Mouse (Mus musculus): Measurements from ENCODE around the gene Pkdrej. TPM values are rescaled to one million over a fixed set of nuclear protein-coding genes. Genes with fewer than 3 reads are reported as not detected.
A peak's percentile ranks its signal among the peaks of the same experiment; 100 is the strongest.

Gene Pkdrej
- polyA plus RNA-seq, 1 experiment from 2014 or later, result 0.21 TPM

GRCm38 (mm10) chr15:85808434-85808833, 13.1 kb downstream of the Pkdrej start:
- Histone ChIP-seq H3K36me3 (no peaks in the 10 kb centered on the region), H3K4me3 (replicated peaks) (no peak overlapping the region), H3K9me3 (no peaks in the 10 kb centered on the region), H3K9ac (no peak overlapping the region), H3K27me3 (replicated peaks) (no peaks in the 10 kb centered on the region), H3K27ac (no peak overlapping the region), H3K4me1 (peaks cover 9% of the 10 kb centered on the region), H3K4me2 (no peak overlapping the region)
- WGBS, result 65% methylated on average over 8 of the region's 8 CpGs
- no peak for ATAC-seq (ENCODE audit: insufficient read depth, low FRiP score, low read depth)

GRCm38 (mm10) chr15:85808031-85808430, 13.5 kb downstream of the Pkdrej start:
- Histone ChIP-seq H3K4me3 (replicated peaks) (no peak overlapping the region), H3K4me2 (no peak overlapping the region), H3K27ac (no peak overlapping the region), H3K9me3 (no peaks in the 10 kb centered on the region), H3K4me1 (peaks cover 9% of the 10 kb centered on the region), H3K9ac (no peak overlapping the region), H3K27me3 (replicated peaks) (no peaks in the 10 kb centered on the region), H3K36me3 (no peaks in the 10 kb centered on the region)
- 79% methylated on average over 6 of the region's 6 CpGs for WGBS
- no peak for ATAC-seq (ENCODE audit: insufficient read depth, low FRiP score, low read depth)

GRCm38 (mm10) chr15:85807404-85807803, 14.1 kb downstream of the Pkdrej start:
- Histone ChIP-seq H3K4me3 (replicated peaks) (no peak overlapping the region), H3K9me3 (no peaks in the 10 kb centered on the region), H3K9ac (no peak overlapping the region), H3K27me3 (replicated peaks) (no peaks in the 10 kb centered on the region), H3K36me3 (no peaks in the 10 kb centered on the region), H3K27ac (no peak overlapping the region), H3K4me1 (peaks cover 9% of the 10 kb centered on the region), H3K4me2 (no peak overlapping the region)
- ATAC-seq (ENCODE audit: insufficient read depth, low FRiP score, low read depth), result no peak
- WGBS, result 82% methylated on average over 4 of the region's 4 CpGs

GRCm38 (mm10) chr15:85806886-85807285, 14.6 kb downstream of the Pkdrej start:
- H3K9me3 ChIP-seq, result no peaks in the 10 kb centered on the region
- no peak for ATAC-seq (ENCODE audit: insufficient read depth, low FRiP score, low read depth)
- H3K27me3 ChIP-seq (replicated peaks), result no peaks in the 10 kb centered on the region
- no peak overlapping the region for H3K9ac ChIP-seq
- H3K4me1 ChIP-seq, result peaks cover 6% of the 10 kb centered on the region; the same call in 1 of the 2 replicates
- H3K4me2 ChIP-seq, result no peak overlapping the region
- H3K4me3 ChIP-seq (replicated peaks), result no peak overlapping the region
- H3K27ac ChIP-seq, result no peak overlapping the region
- no peaks in the 10 kb centered on the region for H3K36me3 ChIP-seq
- WGBS, result 71% methylated on average over 4 of the region's 4 CpGs

- Histone ChIP-seq H3K4me1 (no peaks in the 10 kb centered on the region), H3K9me3 (no peaks in the 10 kb centered on the region), H3K4me3 (replicated peaks) (no peak overlapping the region), H3K9ac (no peak overlapping the region), H3K27me3 (replicated peaks) (no peaks in the 10 kb centered on the region), H3K36me3 (no peaks in the 10 kb centered on the region), H3K27ac (no peak overlapping the region), H3K4me2 (no peak overlapping the region)
- 87% methylated on average over 2 of the region's 2 CpGs for WGBS
- no peak for ATAC-seq (ENCODE audit: insufficient read depth, low FRiP score, low read depth)
These were observed 18.6 kb downstream of the Pkdrej start for GRCm38 (mm10) chr15:85802931-85803330.

- no peak overlapping the region for H3K4me3 ChIP-seq (replicated peaks)
- H3K27me3 ChIP-seq (replicated peaks), result no peaks in the 10 kb centered on the region
- no peaks in the 10 kb centered on the region for H3K36me3 ChIP-seq
- H3K4me1 ChIP-seq, result no peaks in the 10 kb centered on the region
- H3K27ac ChIP-seq, result no peak overlapping the region
- no peak for ATAC-seq (ENCODE audit: insufficient read depth, low FRiP score, low read depth)
- no peaks in the 10 kb centered on the region for H3K9me3 ChIP-seq
- WGBS, result 91% methylated on average over 8 of the region's 8 CpGs
- H3K4me2 ChIP-seq, result no peak overlapping the region
- no peak overlapping the region for H3K9ac ChIP-seq
These were observed 22.9 kb downstream of the Pkdrej start for GRCm38 (mm10) chr15:85798676-85799075.

- 82% methylated on average over 6 of the region's 6 CpGs for WGBS
- Histone ChIP-seq H3K27me3 (replicated peaks) (no peaks in the 10 kb centered on the region), H3K36me3 (no peaks in the 10 kb centered on the region), H3K4me2 (no peak overlapping the region), H3K27ac (no peak overlapping the region), H3K9ac (no peak overlapping the region), H3K4me3 (replicated peaks) (no peak overlapping the region), H3K4me1 (no peaks in the 10 kb centered on the region), H3K9me3 (no peaks in the 10 kb centered on the region)
- no peak for ATAC-seq (ENCODE audit: insufficient read depth, low FRiP score, low read depth)
These were observed 26.0 kb downstream of the Pkdrej start for GRCm38 (mm10) chr15:85795516-85795915.

GRCm38 (mm10) chr15:85792819-85793218, 28.7 kb downstream of the Pkdrej start:
- H3K4me3 ChIP-seq (replicated peaks), result no peak overlapping the region
- H3K27ac ChIP-seq, result no peak overlapping the region
- no peak overlapping the region for H3K9ac ChIP-seq
- no peak for ATAC-seq (ENCODE audit: insufficient read depth, low FRiP score, low read depth)
- no peaks in the 10 kb centered on the region for H3K9me3 ChIP-seq
- H3K27me3 ChIP-seq (replicated peaks), result no peaks in the 10 kb centered on the region
- no peak overlapping the region for H3K4me2 ChIP-seq
- H3K36me3 ChIP-seq, result no peaks in the 10 kb centered on the region
- 76% methylated on average over 1 of the region's 1 CpGs for WGBS
- H3K4me1 ChIP-seq, result no peaks in the 10 kb centered on the region

- Histone ChIP-seq H3K9ac (no peak overlapping the region), H3K9me3 (no peaks in the 10 kb centered on the region), H3K4me3 (replicated peaks) (no peak overlapping the region), H3K4me2 (no peak overlapping the region), H3K36me3 (no peaks in the 10 kb centered on the region), H3K27ac (no peak overlapping the region), H3K4me1 (no peaks in the 10 kb centered on the region), H3K27me3 (replicated peaks) (no peaks in the 10 kb centered on the region)
- 86% methylated on average over 4 of the region's 4 CpGs for WGBS
- ATAC-seq (ENCODE audit: insufficient read depth, low FRiP score, low read depth), result no peak
These were observed 30.1 kb downstream of the Pkdrej start for GRCm38 (mm10) chr15:85791449-85791848.

GRCm38 (mm10) chr15:85788633-85789032, 32.9 kb downstream of the Pkdrej start:
- no peak overlapping the region for H3K4me3 ChIP-seq (replicated peaks)
- no peak for ATAC-seq (ENCODE audit: insufficient read depth, low FRiP score, low read depth)
- no peak overlapping the region for H3K27ac ChIP-seq
- H3K9me3 ChIP-seq, result no peaks in the 10 kb centered on the region
- H3K27me3 ChIP-seq (replicated peaks), result no peaks in the 10 kb centered on the region
- H3K36me3 ChIP-seq, result no peaks in the 10 kb centered on the region
- 75% methylated on average over 16 of the region's 16 CpGs for WGBS
- H3K4me1 ChIP-seq, result no peaks in the 10 kb centered on the region
- H3K9ac ChIP-seq, result no peak overlapping the region
- H3K4me2 ChIP-seq, result no peak overlapping the region

- H3K9me3 ChIP-seq, result no peaks in the 10 kb centered on the region
- no peaks in the 10 kb centered on the region for H3K36me3 ChIP-seq
- no peak for ATAC-seq (ENCODE audit: insufficient read depth, low FRiP score, low read depth)
- H3K4me2 ChIP-seq, result no peak overlapping the region
- H3K27ac ChIP-seq, result no peak overlapping the region
- H3K4me1 ChIP-seq, result no peaks in the 10 kb centered on the region
- no peaks in the 10 kb centered on the region for H3K27me3 ChIP-seq (replicated peaks)
- no peak overlapping the region for H3K4me3 ChIP-seq (replicated peaks)
- WGBS, result 87% methylated on average over 4 of the region's 4 CpGs
- H3K9ac ChIP-seq, result no peak overlapping the region
These were observed 33.5 kb downstream of the Pkdrej start for GRCm38 (mm10) chr15:85788051-85788450.

- Histone ChIP-seq H3K4me2 (no peak overlapping the region), H3K9ac (no peak overlapping the region), H3K27ac (no peak overlapping the region), H3K4me3 (replicated peaks) (no peak overlapping the region), H3K4me1 (no peaks in the 10 kb centered on the region), H3K36me3 (no peaks in the 10 kb centered on the region), H3K9me3 (no peaks in the 10 kb centered on the region), H3K27me3 (replicated peaks) (no peaks in the 10 kb centered on the region)
- ATAC-seq (ENCODE audit: insufficient read depth, low FRiP score, low read depth), result peak; percentile 58; the same call in 1 of the 2 replicates
- 83% methylated on average over 6 of the region's 6 CpGs for WGBS
These were observed 34.1 kb downstream of the Pkdrej start for GRCm38 (mm10) chr15:85787482-85787881.

GRCm38 (mm10) chr15:85786711-85787110, 34.8 kb downstream of the Pkdrej start:
- Histone ChIP-seq H3K27ac (no peak overlapping the region), H3K4me1 (no peaks in the 10 kb centered on the region), H3K9me3 (no peaks in the 10 kb centered on the region), H3K4me2 (no peak overlapping the region), H3K36me3 (no peaks in the 10 kb centered on the region), H3K9ac (no peak overlapping the region), H3K4me3 (replicated peaks) (no peak overlapping the region), H3K27me3 (replicated peaks) (no peaks in the 10 kb centered on the region)
- 56% methylated on average over 5 of the region's 5 CpGs for WGBS
- 0 out of 2 replicates have a peak, but pooled peaks have one; percentile 27 for ATAC-seq (ENCODE audit: insufficient read depth, low FRiP score, low read depth)
